Mouse (Mus musculus): ENCODE measurements at regions not wholly inside any gene's neighbourhood (a gene's known extent, or its start where the extent isn't known, plus 50 kb on each side); places are given as distances from the start of the nearest gene placed in this dataset.
A peak's percentile ranks its signal among the peaks of the same experiment; 100 is the strongest.

GRCm38 (mm10) chr13:33558927-33559326 is 74.3 kb downstream of the Serpinb9g start:
- Histone ChIP-seq H3K4me3 (ENCODE audit: insufficient read depth, poor library complexity, severe bottlenecking) (no peak overlapping the region), H3K79me3 (ENCODE audit: low read depth) (no peaks in the 10 kb centered on the region), H3ac (ENCODE audit: control insufficient read depth, insufficient read length, low read depth) (no peak overlapping the region), H3K27me3 (ENCODE audit: control insufficient read depth, insufficient read depth, insufficient read length) (no peaks in the 10 kb centered on the region), H3K36me3 (ENCODE audit: control insufficient read depth, insufficient read depth) (no peaks in the 10 kb centered on the region), H3K79me2 (ENCODE audit: control insufficient read depth, insufficient read depth) (no peaks in the 10 kb centered on the region)
- TF ChIP-seq CEBPB (IDR thresholded peaks at IDR 0.05; ENCODE audit: low read depth), result no peak
- TF ChIP-seq CTCF (IDR thresholded peaks at IDR 0.05; ENCODE audit: control insufficient read depth, insufficient read depth, insufficient read length), result no peak
- no peak for TF ChIP-seq FOSL1 (IDR thresholded peaks at IDR 0.05; ENCODE audit: insufficient read depth, low read length, poor library complexity, severe bottlenecking)

DNA sequence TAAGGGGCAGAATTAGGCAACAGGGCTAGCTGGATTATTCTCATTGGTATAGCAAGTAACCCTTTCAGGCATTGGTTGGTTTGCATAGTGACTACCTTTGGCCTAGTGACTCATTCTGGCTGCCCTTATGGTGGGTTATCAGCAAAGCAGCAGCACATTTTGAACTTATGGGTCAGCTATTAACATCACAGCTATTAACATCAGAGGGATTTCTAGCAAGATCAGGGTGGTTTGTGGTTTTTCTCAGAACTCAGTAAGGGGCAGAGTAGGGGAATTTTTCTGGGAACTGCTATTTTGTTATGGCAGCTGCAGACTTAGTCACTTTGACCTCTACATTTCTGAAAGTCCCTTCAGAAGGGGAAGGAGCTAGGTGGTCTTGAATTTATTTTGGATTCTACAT is 75.1 kb downstream of the Serpinb9g start:
- Histone ChIP-seq H3K79me2 (ENCODE audit: control insufficient read depth, insufficient read depth) (no peaks in the 10 kb centered on the region), H3K36me3 (ENCODE audit: control insufficient read depth, insufficient read depth) (no peaks in the 10 kb centered on the region), H3K27me3 (ENCODE audit: control insufficient read depth, insufficient read depth, insufficient read length) (no peaks in the 10 kb centered on the region), H3K79me3 (ENCODE audit: low read depth) (no peaks in the 10 kb centered on the region), H3K4me3 (ENCODE audit: insufficient read depth, poor library complexity, severe bottlenecking) (no peak overlapping the region), H3ac (ENCODE audit: control insufficient read depth, insufficient read length, low read depth) (no peak overlapping the region)
- TF ChIP-seq MYOD1 (IDR thresholded peaks at IDR 0.05; ENCODE audit: control insufficient read depth, insufficient read length, low read depth), result peak; percentile 28
- no peak for TF ChIP-seq MYOG (IDR thresholded peaks at IDR 0.05; ENCODE audit: control insufficient read depth, extremely low read depth, insufficient read length)

DNA sequence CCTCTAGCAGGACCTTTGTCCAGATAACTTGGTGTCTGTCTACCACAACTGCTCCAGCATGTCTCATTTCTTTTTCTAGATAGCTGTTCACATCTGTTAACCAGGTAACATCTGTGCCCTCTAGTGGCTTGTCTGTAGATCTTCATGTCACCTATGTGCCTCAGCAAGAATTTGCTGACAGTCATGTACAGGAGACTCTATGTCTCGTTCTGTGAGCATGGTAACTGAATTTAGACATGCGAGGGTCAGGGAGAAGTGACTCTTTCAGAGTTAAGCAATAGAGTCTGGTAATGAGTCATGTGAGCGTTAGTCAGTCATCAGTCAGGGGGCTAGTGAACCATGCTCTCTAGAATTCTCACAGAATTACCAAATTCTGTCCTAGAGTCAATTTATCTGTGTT is 77.0 kb downstream of the Serpinb9g start:
- Histone ChIP-seq H3K4me3 (ENCODE audit: insufficient read depth, poor library complexity, severe bottlenecking) (no peak overlapping the region), H3K79me3 (ENCODE audit: low read depth) (no peaks in the 10 kb centered on the region), H3K27me3 (ENCODE audit: control insufficient read depth, insufficient read depth, insufficient read length) (no peaks in the 10 kb centered on the region), H3K79me2 (ENCODE audit: control insufficient read depth, insufficient read depth) (no peaks in the 10 kb centered on the region), H3K36me3 (ENCODE audit: control insufficient read depth, insufficient read depth) (no peaks in the 10 kb centered on the region), H3ac (ENCODE audit: control insufficient read depth, insufficient read length, low read depth) (no peak overlapping the region)
- TF ChIP-seq CEBPB (IDR thresholded peaks at IDR 0.05; ENCODE audit: low read depth), result peak; percentile 77
- peak; percentile 41 for TF ChIP-seq USF1 (IDR thresholded peaks at IDR 0.05; ENCODE audit: low read depth)
- no peak for TF ChIP-seq FOSL1 (IDR thresholded peaks at IDR 0.05; ENCODE audit: insufficient read depth, low read length, poor library complexity, severe bottlenecking)
- peak; percentile 12 for TF ChIP-seq CTCF (IDR thresholded peaks at IDR 0.05; ENCODE audit: control insufficient read depth, insufficient read depth, insufficient read length)
- TF ChIP-seq MYOD1 (IDR thresholded peaks at IDR 0.05; ENCODE audit: control insufficient read depth, insufficient read length, low read depth), result no peak

GRCm38 (mm10) chr13:33562928-33563327 is 78.3 kb downstream of the Serpinb9g start:
- Histone ChIP-seq H3ac (ENCODE audit: control insufficient read depth, insufficient read length, low read depth) (no peak overlapping the region), H3K36me3 (ENCODE audit: control insufficient read depth, insufficient read depth) (no peaks in the 10 kb centered on the region), H3K79me3 (ENCODE audit: low read depth) (no peaks in the 10 kb centered on the region), H3K4me3 (ENCODE audit: insufficient read depth, poor library complexity, severe bottlenecking) (no peak overlapping the region), H3K79me2 (ENCODE audit: control insufficient read depth, insufficient read depth) (no peaks in the 10 kb centered on the region), H3K27me3 (ENCODE audit: control insufficient read depth, insufficient read depth, insufficient read length) (no peaks in the 10 kb centered on the region)
- TF ChIP-seq MYOD1 (IDR thresholded peaks at IDR 0.05; ENCODE audit: control insufficient read depth, insufficient read length, low read depth) (no peak), CEBPB (IDR thresholded peaks at IDR 0.05; ENCODE audit: low read depth) (no peak), MYOG (IDR thresholded peaks at IDR 0.05; ENCODE audit: control insufficient read depth, extremely low read depth, insufficient read length) (no peak), CTCF (IDR thresholded peaks at IDR 0.05; ENCODE audit: control insufficient read depth, insufficient read depth, insufficient read length) (no peak)

DNA sequence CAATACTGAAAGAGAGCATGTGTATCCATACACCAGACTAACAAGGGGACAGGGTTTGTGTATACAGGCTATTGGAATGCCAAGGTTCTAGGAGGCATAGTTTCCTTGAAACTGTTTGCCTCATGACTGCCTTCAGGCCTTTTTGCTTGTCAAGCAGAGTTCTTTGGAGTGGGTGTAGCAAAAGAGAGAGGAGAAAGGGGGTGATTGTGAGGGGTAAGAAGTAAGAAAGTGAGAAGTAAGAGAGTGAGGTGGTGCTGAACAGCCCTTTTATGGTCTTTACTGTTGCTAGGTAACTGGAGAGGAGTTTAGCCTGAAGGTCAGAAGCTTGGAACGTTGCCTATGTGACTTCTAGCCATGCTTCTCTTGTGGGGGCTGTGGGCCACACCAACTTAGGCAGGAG is 78.8 kb downstream of the Serpinb9g start:
- H3ac ChIP-seq (ENCODE audit: control insufficient read depth, insufficient read length, low read depth), result no peak overlapping the region
- no peaks in the 10 kb centered on the region for H3K36me3 ChIP-seq (ENCODE audit: control insufficient read depth, insufficient read depth)
- H3K79me3 ChIP-seq (ENCODE audit: low read depth), result no peaks in the 10 kb centered on the region
- H3K79me2 ChIP-seq (ENCODE audit: control insufficient read depth, insufficient read depth), result no peaks in the 10 kb centered on the region
- no peak for TF ChIP-seq FOSL1 (IDR thresholded peaks at IDR 0.05; ENCODE audit: insufficient read depth, low read length, poor library complexity, severe bottlenecking)
- TF ChIP-seq MYOG (IDR thresholded peaks at IDR 0.05; ENCODE audit: control insufficient read depth, extremely low read depth, insufficient read length), result no peak
- TF ChIP-seq USF1 (IDR thresholded peaks at IDR 0.05; ENCODE audit: low read depth), result no peak
- no peak for TF ChIP-seq CEBPB (IDR thresholded peaks at IDR 0.05; ENCODE audit: low read depth)
- TF ChIP-seq CTCF (IDR thresholded peaks at IDR 0.05; ENCODE audit: control insufficient read depth, insufficient read depth, insufficient read length), result no peak
- TF ChIP-seq MAX (IDR thresholded peaks at IDR 0.05), result no peak
- no peak for TF ChIP-seq MYOD1 (IDR thresholded peaks at IDR 0.05; ENCODE audit: control insufficient read depth, insufficient read length, low read depth)
- H3K4me3 ChIP-seq (ENCODE audit: insufficient read depth, poor library complexity, severe bottlenecking), result no peak overlapping the region
- no peaks in the 10 kb centered on the region for H3K27me3 ChIP-seq (ENCODE audit: control insufficient read depth, insufficient read depth, insufficient read length)

DNA sequence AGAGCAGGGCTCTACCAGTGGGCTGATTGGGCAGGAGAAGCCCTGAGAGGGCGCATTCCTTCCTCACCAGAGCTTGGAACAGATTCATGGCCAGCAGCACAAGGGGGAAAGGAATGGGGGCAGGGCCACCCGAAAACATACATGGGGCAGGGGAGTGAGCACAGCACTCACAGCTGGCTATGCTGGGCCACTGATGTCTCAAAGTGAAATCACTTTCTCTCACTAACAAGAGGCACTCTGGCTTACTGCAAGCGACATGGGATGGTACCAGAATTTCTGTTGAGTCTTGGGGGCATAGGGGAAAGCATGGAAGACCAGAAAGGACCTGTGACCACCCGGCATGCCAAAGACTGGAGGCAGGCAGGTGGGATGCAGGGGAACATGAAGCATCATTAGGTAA is 83.3 kb downstream of the Serpinb9g start:
- Histone ChIP-seq H3K79me2 (ENCODE audit: control insufficient read depth, insufficient read depth) (no peaks in the 10 kb centered on the region), H3K79me3 (ENCODE audit: low read depth) (no peaks in the 10 kb centered on the region), H3K36me3 (ENCODE audit: control insufficient read depth, insufficient read depth) (no peaks in the 10 kb centered on the region), H3ac (ENCODE audit: control insufficient read depth, insufficient read length, low read depth) (no peak overlapping the region), H3K4me3 (ENCODE audit: insufficient read depth, poor library complexity, severe bottlenecking) (no peak overlapping the region), H3K27me3 (ENCODE audit: control insufficient read depth, insufficient read depth, insufficient read length) (no peaks in the 10 kb centered on the region)
- TF ChIP-seq MYOD1 (IDR thresholded peaks at IDR 0.05; ENCODE audit: control insufficient read depth, insufficient read length, low read depth), result no peak
- no peak for TF ChIP-seq MAX (IDR thresholded peaks at IDR 0.05)
- no peak for TF ChIP-seq USF1 (IDR thresholded peaks at IDR 0.05; ENCODE audit: low read depth)
- no peak for TF ChIP-seq CTCF (IDR thresholded peaks at IDR 0.05; ENCODE audit: control insufficient read depth, insufficient read depth, insufficient read length)
- TF ChIP-seq CEBPB (IDR thresholded peaks at IDR 0.05; ENCODE audit: low read depth), result no peak
- TF ChIP-seq MYOG (IDR thresholded peaks at IDR 0.05; ENCODE audit: control insufficient read depth, extremely low read depth, insufficient read length), result no peak
- TF ChIP-seq FOSL1 (IDR thresholded peaks at IDR 0.05; ENCODE audit: insufficient read depth, low read length, poor library complexity, severe bottlenecking), result no peak
